Mouse (Mus musculus): ENCODE measurements around the gene Dennd6a.

DNA sequence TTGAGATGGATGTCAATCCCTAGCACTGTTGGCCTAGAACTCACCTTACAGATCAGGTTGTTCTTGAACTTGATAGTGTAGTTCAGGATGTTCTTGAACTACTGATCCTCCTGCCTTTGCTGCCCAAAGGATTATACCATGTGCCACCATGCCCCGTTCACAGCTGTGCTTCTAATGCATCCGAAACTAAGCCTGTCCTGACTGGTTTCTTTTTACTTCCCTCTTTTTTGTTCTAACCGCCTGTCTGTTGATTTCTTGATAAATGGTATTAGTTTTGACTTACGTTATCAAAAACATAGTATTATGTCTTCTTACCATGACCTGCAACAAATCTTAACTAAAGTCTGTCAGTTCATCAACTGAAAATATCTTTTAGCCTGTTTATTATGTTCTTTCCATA is 37.0 kb downstream of the Dennd6a start:
- no peak for TF ChIP-seq CTCF (IDR thresholded peaks at IDR 0.05; ENCODE audit: low read depth, low read length)
- TF ChIP-seq TAL1 (conservative IDR thresholded peaks at IDR 0.05; ENCODE audit: low read depth, low read length): no peak
- TF ChIP-seq GATA2 (IDR thresholded peaks at IDR 0.05; ENCODE audit: borderline replicate concordance, low read depth, low read length): no peak
